Mouse (Mus musculus): Measurements from ENCODE around the gene March10. TPM values are rescaled to one million over a fixed set of nuclear protein-coding genes. Genes with fewer than 3 reads are reported as not detected.

March10 gene
- polyA plus RNA-seq, 1 experiment from 2014 or later: not detected

GRCm38 (mm10) chr11:105469561-105469960 is 13.0 kb upstream of the March10 start:
- H3K27ac ChIP-seq (replicated peaks): no peak overlapping the region
- no peak for TF ChIP-seq EP300 (optimal IDR thresholded peaks at IDR 0.05)
- no peak for TF ChIP-seq CTCF (IDR thresholded peaks at IDR 0.05; ENCODE audit: low read depth)
- 74% methylated on average over 4 of the region's 4 CpGs for WGBS
- H3K9ac ChIP-seq (ENCODE audit: low read length): no peak overlapping the region
- H3K9me3 ChIP-seq (ENCODE audit: control insufficient read depth, low read length): no peaks in the 10 kb centered on the region
- DNase-seq (ENCODE audit: low spot score) (no peak), ATAC-seq (ENCODE audit: low FRiP score, low TSS enrichment) (no peak)
- no peak overlapping the region for H3K4me2 ChIP-seq (replicated peaks; ENCODE audit: low read depth)
- no peaks in the 10 kb centered on the region for H3K27me3 ChIP-seq (ENCODE audit: control insufficient read depth, insufficient read depth, low read length)
- H3K4me1 ChIP-seq (replicated peaks; ENCODE audit: control insufficient read depth, insufficient read depth): peaks cover 9% of the 10 kb centered on the region
- no peak overlapping the region for H3K4me3 ChIP-seq (ENCODE audit: low read depth, low read length)
- H3K36me3 ChIP-seq (ENCODE audit: control insufficient read depth, insufficient read depth, low read length): no peaks in the 10 kb centered on the region

- Histone ChIP-seq H3K27ac (replicated peaks) (no peak overlapping the region), H3K36me3 (ENCODE audit: control insufficient read depth, insufficient read depth, low read length) (no peaks in the 10 kb centered on the region), H3K9ac (ENCODE audit: low read length) (no peak overlapping the region), H3K4me1 (replicated peaks; ENCODE audit: control insufficient read depth, insufficient read depth) (peaks cover 9% of the 10 kb centered on the region), H3K27me3 (ENCODE audit: control insufficient read depth, insufficient read depth, low read length) (no peaks in the 10 kb centered on the region), H3K9me3 (ENCODE audit: control insufficient read depth, low read length) (no peaks in the 10 kb centered on the region), H3K4me2 (replicated peaks; ENCODE audit: low read depth) (no peak overlapping the region), H3K4me3 (ENCODE audit: low read depth, low read length) (no peak overlapping the region)
- 47% methylated on average over 8 of the region's 8 CpGs for WGBS
- ATAC-seq (ENCODE audit: low FRiP score, low TSS enrichment) (no peak), DNase-seq (ENCODE audit: low spot score) (no peak)
- TF ChIP-seq CTCF (IDR thresholded peaks at IDR 0.05; ENCODE audit: low read depth) (no peak), EP300 (optimal IDR thresholded peaks at IDR 0.05) (no peak)
Observed at GRCm38 (mm10) chr11:105469091-105469507, 12.6 kb upstream of the March10 start.

- no peak for DNase-seq (ENCODE audit: low spot score)
- Histone ChIP-seq H3K27me3 (ENCODE audit: control insufficient read depth, insufficient read depth, low read length) (no peaks in the 10 kb centered on the region), H3K4me2 (replicated peaks; ENCODE audit: low read depth) (no peak overlapping the region), H3K9me3 (ENCODE audit: control insufficient read depth, low read length) (no peaks in the 10 kb centered on the region), H3K27ac (replicated peaks) (no peak overlapping the region), H3K9ac (ENCODE audit: low read length) (no peak overlapping the region), H3K4me1 (replicated peaks; ENCODE audit: control insufficient read depth, insufficient read depth) (peaks cover 9% of the 10 kb centered on the region), H3K4me3 (ENCODE audit: low read depth, low read length) (no peak overlapping the region), H3K36me3 (ENCODE audit: control insufficient read depth, insufficient read depth, low read length) (no peaks in the 10 kb centered on the region)
- 66% methylated on average over 5 of the region's 5 CpGs for WGBS
- ATAC-seq (ENCODE audit: low FRiP score, low TSS enrichment): no peak
- TF ChIP-seq CTCF (IDR thresholded peaks at IDR 0.05; ENCODE audit: low read depth) (no peak), EP300 (optimal IDR thresholded peaks at IDR 0.05) (no peak)
Observed at GRCm38 (mm10) chr11:105468436-105468835, 11.9 kb upstream of the March10 start.

- Histone ChIP-seq H3K9ac (ENCODE audit: low read length) (no peak overlapping the region), H3K4me1 (replicated peaks; ENCODE audit: control insufficient read depth, insufficient read depth) (peaks cover 9% of the 10 kb centered on the region), H3K36me3 (ENCODE audit: control insufficient read depth, insufficient read depth, low read length) (no peaks in the 10 kb centered on the region), H3K9me3 (ENCODE audit: control insufficient read depth, low read length) (no peaks in the 10 kb centered on the region), H3K4me2 (replicated peaks; ENCODE audit: low read depth) (no peak overlapping the region), H3K27me3 (ENCODE audit: control insufficient read depth, insufficient read depth, low read length) (no peaks in the 10 kb centered on the region), H3K27ac (replicated peaks) (0 out of 2 replicates have a peak overlapping the region, but pooled peaks have one; percentile 30), H3K4me3 (ENCODE audit: low read depth, low read length) (no peak overlapping the region)
- DNase-seq (ENCODE audit: low spot score) (no peak), ATAC-seq (ENCODE audit: low FRiP score, low TSS enrichment) (no peak)
- 67% methylated on average over 3 of the region's 3 CpGs for WGBS
- TF ChIP-seq CTCF (IDR thresholded peaks at IDR 0.05; ENCODE audit: low read depth) (no peak), EP300 (optimal IDR thresholded peaks at IDR 0.05) (no peak)
Observed at GRCm38 (mm10) chr11:105467816-105468215, 11.3 kb upstream of the March10 start.

GRCm38 (mm10) chr11:105467266-105467665 is 10.7 kb upstream of the March10 start:
- H3K27me3 ChIP-seq (ENCODE audit: control insufficient read depth, insufficient read depth, low read length): no peaks in the 10 kb centered on the region
- ATAC-seq (ENCODE audit: low FRiP score, low TSS enrichment) (no peak), DNase-seq (ENCODE audit: low spot score) (no peak)
- WGBS: 28% methylated on average over 9 of the region's 9 CpGs
- TF ChIP-seq CTCF (IDR thresholded peaks at IDR 0.05; ENCODE audit: low read depth): no peak
- no peak for TF ChIP-seq EP300 (optimal IDR thresholded peaks at IDR 0.05)
- no peaks in the 10 kb centered on the region for H3K9me3 ChIP-seq (ENCODE audit: control insufficient read depth, low read length)
- no peak overlapping the region for H3K4me2 ChIP-seq (replicated peaks; ENCODE audit: low read depth)
- H3K36me3 ChIP-seq (ENCODE audit: control insufficient read depth, insufficient read depth, low read length): no peaks in the 10 kb centered on the region
- no peak overlapping the region for H3K9ac ChIP-seq (ENCODE audit: low read length)
- peaks cover 9% of the 10 kb centered on the region for H3K4me1 ChIP-seq (replicated peaks; ENCODE audit: control insufficient read depth, insufficient read depth)
- H3K4me3 ChIP-seq (ENCODE audit: low read depth, low read length): no peak overlapping the region
- 0 out of 2 replicates have a peak overlapping the region, but pooled peaks have one; percentile 30 for H3K27ac ChIP-seq (replicated peaks)

- H3K36me3 ChIP-seq (ENCODE audit: control insufficient read depth, insufficient read depth, low read length): no peaks in the 10 kb centered on the region
- DNase-seq (ENCODE audit: low spot score) (no peak), ATAC-seq (ENCODE audit: low FRiP score, low TSS enrichment) (no peak)
- no peaks in the 10 kb centered on the region for H3K9me3 ChIP-seq (ENCODE audit: control insufficient read depth, low read length)
- H3K27ac ChIP-seq (replicated peaks): no peak overlapping the region
- H3K4me3 ChIP-seq (ENCODE audit: low read depth, low read length): no peak overlapping the region
- H3K4me1 ChIP-seq (replicated peaks; ENCODE audit: control insufficient read depth, insufficient read depth): peaks cover 9% of the 10 kb centered on the region
- WGBS: 30% methylated on average over 4 of the region's 4 CpGs
- H3K9ac ChIP-seq (ENCODE audit: low read length): no peak overlapping the region
- no peak for TF ChIP-seq CTCF (IDR thresholded peaks at IDR 0.05; ENCODE audit: low read depth)
- no peak for TF ChIP-seq EP300 (optimal IDR thresholded peaks at IDR 0.05)
- H3K27me3 ChIP-seq (ENCODE audit: control insufficient read depth, insufficient read depth, low read length): no peaks in the 10 kb centered on the region
- H3K4me2 ChIP-seq (replicated peaks; ENCODE audit: low read depth): no peak overlapping the region
Observed at GRCm38 (mm10) chr11:105466756-105467155, 10.2 kb upstream of the March10 start.

All from stomach, postnatal 0 days (tissue).